Mouse (Mus musculus) hindbrain, embryonic 11.5 days (tissue): ENCODE measurements around the gene Slc44a5. TPM values are rescaled to one million over a fixed set of nuclear protein-coding genes. Genes with fewer than 3 reads are reported as not detected.

Experiments used
- ATAC-seq: fragments of 200-750 bp; cut with Nextera tagmentation; 2 replicates; pipeline ENCODE4 v1.8.0; 2017; ENCODE audit warnings: mild to moderate bottlenecking, moderate TSS enrichment, moderate library complexity; ENCODE audit not compliant: low FRiP score
- DNase-seq: peaks from one replicate; pipeline ENCODE4 v3.0.0-alpha.2; 2015; ENCODE audit warnings: low spot score
- H3K27ac ChIP-seq: fragments of 300-500 bp; sonication (generic); 2 replicates; pipeline ENCODE4 v1.5.1; 2014; ENCODE audit warnings: mild to moderate bottlenecking, low read depth, low read length
- H3K27me3 ChIP-seq: fragments of 300-500 bp; sonication (generic); 2 replicates; pipeline ENCODE4 v1.6.1; 2014; ENCODE audit warnings: mild to moderate bottlenecking, low read length, moderate library complexity, mixed read lengths; ENCODE audit not compliant: control insufficient read depth, insufficient read depth
- H3K36me3 ChIP-seq: fragments of 300-500 bp; sonication (generic); 2 replicates; pipeline ENCODE4 v1.6.1; 2014; ENCODE audit warnings: mild to moderate bottlenecking, low read length, moderate library complexity, mixed read lengths; ENCODE audit not compliant: control insufficient read depth, insufficient read depth
- H3K4me1 ChIP-seq: fragments of 300-500 bp; sonication (generic); replicated peaks from 2 replicates; pipeline ENCODE4 v1.6.1; 2014; ENCODE audit warnings: low read length, mixed read lengths; ENCODE audit not compliant: control insufficient read depth, insufficient read depth
- H3K4me2 ChIP-seq: fragments of 300-500 bp; sonication (generic); replicated peaks from 2 replicates; pipeline ENCODE4 v1.6.1; 2014; ENCODE audit warnings: mild to moderate bottlenecking, low read depth, low read length
- H3K4me3 ChIP-seq: fragments of 300-500 bp; sonication (generic); 2 replicates; pipeline ENCODE4 v1.5.1; 2014; ENCODE audit warnings: low read depth, low read length
- H3K9ac ChIP-seq: fragments of 300-500 bp; sonication (generic); 2 replicates; pipeline ENCODE4 v1.6.1; 2014; ENCODE audit warnings: low read depth, low read length
- H3K9me3 ChIP-seq: fragments of 300-500 bp; sonication (generic); 2 replicates; pipeline ENCODE4 v1.6.1; 2016; ENCODE audit warnings: low read length; ENCODE audit not compliant: control insufficient read depth
- WGBS: fragments of 180-500 bp; shearing (Covaris S2); extraction: QIAGEN DNeasy Blood & Tissue Kit; methylation state at CpG from one replicate; pipeline ENCODE4 v1.1.7; 2014; 5-methylcytosine and 5-hydroxymethylcytosine counted together
- polyA plus RNA-seq: library from polyadenylated mRNA; unstranded; fragments of >200 nt; fragmentation: Nextera tagmentation; extraction: Ambion mirVana; gene quantifications from 2 replicates; pipeline ENCODE4 v1.2.1, GENCODE M21; 2014

Slc44a5 gene
- polyA plus RNA-seq, 1 experiment from 2014 or later, result 6.2 TPM

DNA sequence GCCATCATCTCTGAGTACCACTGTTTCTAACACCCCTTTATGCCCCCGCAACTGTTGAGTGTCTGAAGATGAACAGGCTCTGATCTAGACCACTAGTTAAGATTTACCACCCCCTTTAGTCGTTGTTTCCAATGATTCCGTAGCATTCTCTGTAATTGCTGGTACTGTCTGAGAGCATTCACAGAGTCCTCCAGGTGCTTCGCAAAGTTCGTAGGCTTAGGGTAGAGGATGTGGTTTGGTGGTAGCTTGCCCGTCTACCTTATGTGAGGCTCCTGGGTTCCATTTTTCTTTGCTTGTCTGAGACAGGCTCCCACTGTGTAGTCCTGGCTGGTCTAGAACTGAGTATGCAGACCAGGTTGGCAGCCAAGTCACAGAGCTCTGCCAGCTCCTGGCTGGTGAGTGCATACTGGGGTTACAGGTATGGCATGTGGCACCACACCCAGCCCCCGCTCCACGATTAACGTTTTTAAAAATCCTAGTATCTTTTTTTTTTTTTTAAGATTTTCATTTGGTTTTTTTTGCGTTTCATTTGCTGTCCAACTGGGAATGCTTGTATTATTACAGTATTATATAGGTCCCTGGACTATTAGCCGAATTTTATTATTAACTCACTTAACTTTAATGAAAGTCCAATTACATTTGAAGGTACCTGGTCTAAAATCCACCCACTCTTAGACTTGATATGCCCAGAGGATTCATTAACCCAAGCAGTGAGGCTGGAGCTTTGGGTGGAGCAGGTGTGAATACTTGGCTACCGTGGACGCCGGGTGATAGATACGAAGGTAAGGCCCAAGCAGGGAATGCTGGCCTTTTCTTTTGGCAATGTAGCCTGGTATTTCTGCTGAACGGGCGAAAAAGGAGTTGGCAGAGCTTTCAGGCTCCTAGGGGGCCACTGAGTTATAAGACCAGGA lies 321.9 kb downstream of the Slc44a5 start:
- Histone ChIP-seq H3K9ac (no peak overlapping the region), H3K4me3 (no peak overlapping the region), H3K27me3 (no peaks in the 10 kb centered on the region), H3K27ac (no peak overlapping the region), H3K36me3 (no peaks in the 10 kb centered on the region), H3K4me1 (no peaks in the 10 kb centered on the region), H3K4me2 (no peak overlapping the region), H3K9me3 (no peaks in the 10 kb centered on the region)
- WGBS, result 93% methylated on average over 17 of the region's 17 CpGs
- no peak for ATAC-seq
- DNase-seq, result no peak

DNA sequence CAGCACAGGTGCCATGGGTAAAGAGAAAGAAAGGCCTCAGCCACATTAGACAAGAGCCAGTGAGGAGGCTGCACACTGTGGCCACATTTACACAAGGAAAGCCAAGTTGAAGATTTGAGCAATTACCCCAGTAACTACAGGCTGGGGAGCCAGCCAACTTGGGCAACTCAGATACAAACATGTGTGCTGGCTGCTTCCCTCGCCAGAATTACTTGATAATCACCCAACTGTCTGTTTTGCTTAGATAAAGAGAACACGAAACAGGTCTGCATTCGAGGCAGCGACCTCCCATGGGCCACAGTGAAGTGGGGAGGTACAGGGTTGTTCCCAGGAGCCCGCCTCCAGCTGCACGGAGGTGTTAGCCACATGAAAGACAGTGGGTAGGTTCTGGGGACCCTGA lies 324.3 kb downstream of the Slc44a5 start:
- DNase-seq, result no peak
- H3K4me2 ChIP-seq, result no peak overlapping the region
- no peaks in the 10 kb centered on the region for H3K9me3 ChIP-seq
- no peak overlapping the region for H3K4me3 ChIP-seq
- WGBS, result 68% methylated on average over 6 of the region's 6 CpGs
- H3K4me1 ChIP-seq, result no peaks in the 10 kb centered on the region
- no peak for ATAC-seq
- no peak overlapping the region for H3K27ac ChIP-seq
- no peaks in the 10 kb centered on the region for H3K27me3 ChIP-seq
- no peak overlapping the region for H3K9ac ChIP-seq
- H3K36me3 ChIP-seq, result no peaks in the 10 kb centered on the region

- Histone ChIP-seq H3K9ac (no peak overlapping the region), H3K4me2 (no peak overlapping the region), H3K27me3 (no peaks in the 10 kb centered on the region), H3K27ac (no peak overlapping the region), H3K4me3 (no peak overlapping the region), H3K36me3 (no peaks in the 10 kb centered on the region), H3K4me1 (no peaks in the 10 kb centered on the region), H3K9me3 (no peaks in the 10 kb centered on the region)
- no peak for DNase-seq
- ATAC-seq, result no peak
Observed at GRCm38 (mm10) chr3:154298490-154298889, 325.3 kb downstream of the Slc44a5 start.

DNA sequence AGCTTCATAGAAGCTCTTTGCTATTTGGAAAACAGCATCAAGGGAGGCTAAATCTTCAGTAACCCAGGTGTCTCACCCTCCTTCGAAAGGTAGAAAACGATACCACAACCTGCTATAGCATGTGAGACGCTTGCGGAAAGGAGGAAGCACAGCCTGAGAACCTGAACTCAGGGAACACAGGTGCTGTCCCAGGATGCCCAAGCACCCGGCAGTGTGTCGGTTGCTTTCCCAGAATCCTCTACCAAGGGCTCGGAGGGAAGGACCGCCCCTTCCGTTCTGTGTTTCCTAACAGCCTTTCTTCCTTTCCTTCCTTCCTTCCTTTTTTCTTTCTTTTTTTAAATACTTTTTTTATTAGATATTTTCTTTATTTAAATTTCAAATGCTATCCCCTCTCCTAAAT lies 326.8 kb downstream of the Slc44a5 start:
- H3K36me3 ChIP-seq, result no peaks in the 10 kb centered on the region
- no peak overlapping the region for H3K27ac ChIP-seq
- 94% methylated on average over 9 of the region's 9 CpGs for WGBS
- H3K9ac ChIP-seq, result no peak overlapping the region
- H3K9me3 ChIP-seq, result no peaks in the 10 kb centered on the region
- ATAC-seq (no peak), DNase-seq (no peak)
- no peaks in the 10 kb centered on the region for H3K4me1 ChIP-seq
- H3K4me2 ChIP-seq, result no peak overlapping the region
- H3K4me3 ChIP-seq, result no peak overlapping the region
- H3K27me3 ChIP-seq, result no peaks in the 10 kb centered on the region

GRCm38 (mm10) chr3:154301102-154301501 lies 327.9 kb downstream of the Slc44a5 start:
- no peaks in the 10 kb centered on the region for H3K4me1 ChIP-seq
- no peak overlapping the region for H3K4me3 ChIP-seq
- DNase-seq (no peak), ATAC-seq (no peak)
- H3K36me3 ChIP-seq, result no peaks in the 10 kb centered on the region
- no peaks in the 10 kb centered on the region for H3K9me3 ChIP-seq
- H3K4me2 ChIP-seq, result no peak overlapping the region
- H3K27me3 ChIP-seq, result no peaks in the 10 kb centered on the region
- H3K27ac ChIP-seq, result no peak overlapping the region
- no peak overlapping the region for H3K9ac ChIP-seq
- WGBS, result 82% methylated on average over 4 of the region's 4 CpGs

DNA sequence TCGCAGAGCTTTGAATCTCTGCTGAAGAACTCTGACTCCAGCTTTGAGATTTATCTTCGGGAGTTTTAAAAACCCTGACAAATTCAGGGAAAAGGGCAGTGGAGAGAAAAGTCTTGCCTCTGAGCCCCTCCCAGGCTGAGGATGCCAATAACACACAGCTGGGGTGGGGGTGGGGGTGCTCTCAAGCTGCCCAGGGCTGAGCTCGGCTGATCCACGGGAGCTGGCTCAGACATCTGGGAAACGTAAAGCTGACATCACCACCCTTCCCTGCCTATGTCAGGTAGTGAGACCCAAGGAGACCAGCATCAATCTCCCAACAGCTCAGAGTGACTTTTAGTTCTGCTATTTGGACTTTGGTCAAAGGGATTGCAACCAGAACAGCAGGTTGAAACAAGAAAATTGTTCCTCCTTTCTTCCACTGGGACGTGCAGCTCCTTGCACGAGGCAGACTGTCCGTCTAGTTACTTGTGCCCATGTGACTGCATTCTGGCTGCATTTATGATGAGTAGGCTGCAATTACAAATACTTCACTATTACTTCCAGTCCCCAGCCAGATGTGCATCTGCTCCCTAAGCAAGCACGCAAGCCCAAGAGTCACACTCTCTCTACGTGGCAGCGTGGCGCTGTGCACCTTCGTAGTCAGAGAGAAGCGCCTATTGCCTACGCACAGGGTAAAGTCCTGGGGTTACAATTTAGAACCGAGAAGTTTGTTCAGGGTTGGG lies 332.1 kb downstream of the Slc44a5 start:
- Histone ChIP-seq H3K9ac (no peak overlapping the region), H3K9me3 (no peaks in the 10 kb centered on the region), H3K4me1 (no peaks in the 10 kb centered on the region), H3K4me2 (no peak overlapping the region), H3K27me3 (no peaks in the 10 kb centered on the region), H3K4me3 (no peak overlapping the region), H3K36me3 (no peaks in the 10 kb centered on the region), H3K27ac (no peak overlapping the region)
- WGBS, result 79% methylated on average over 16 of the region's 16 CpGs
- ATAC-seq (no peak), DNase-seq (no peak)

DNA sequence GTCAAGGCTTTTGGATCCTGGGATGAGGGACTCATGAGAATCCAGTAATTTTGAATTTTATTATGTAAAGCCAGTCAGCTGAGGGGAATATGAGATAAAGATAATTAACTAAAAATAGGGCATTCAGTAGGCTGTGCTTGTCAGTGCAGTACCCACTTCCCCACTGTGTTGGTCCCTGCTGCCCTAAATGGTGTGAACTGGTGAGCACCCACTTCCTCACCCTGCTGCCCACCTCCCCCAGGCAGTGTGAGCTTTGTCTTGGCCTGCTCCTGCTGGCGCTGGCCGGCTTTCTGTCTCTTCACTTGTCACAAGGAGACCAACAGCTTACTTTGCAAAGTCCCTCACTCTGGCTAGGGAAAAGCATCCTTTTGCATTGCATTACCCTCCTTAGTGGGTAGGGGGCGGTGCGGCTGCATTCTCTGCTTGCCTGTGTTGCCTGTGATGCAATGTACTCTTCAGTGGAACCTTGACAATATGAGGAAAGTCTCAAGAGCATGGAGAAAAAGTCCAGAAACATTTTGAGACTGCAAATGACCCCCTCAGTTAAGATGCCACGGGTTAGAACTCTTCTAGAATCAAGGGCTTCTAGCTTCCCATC lies 344.5 kb downstream of the Slc44a5 start:
- DNase-seq (peak; percentile 59), ATAC-seq (0 out of 2 replicates have a peak, but pooled peaks have one; percentile 25)
- H3K27ac ChIP-seq, result no peak overlapping the region
- H3K27me3 ChIP-seq, result no peaks in the 10 kb centered on the region
- no peak overlapping the region for H3K9ac ChIP-seq
- no peaks in the 10 kb centered on the region for H3K4me1 ChIP-seq
- H3K4me2 ChIP-seq, result no peak overlapping the region
- WGBS, result 12% methylated on average over 5 of the region's 5 CpGs
- no peak overlapping the region for H3K4me3 ChIP-seq
- H3K36me3 ChIP-seq, result no peaks in the 10 kb centered on the region
- H3K9me3 ChIP-seq, result no peaks in the 10 kb centered on the region
